Mouse (Mus musculus) kidney, postnatal 36 days (tissue): ENCODE measurements around the gene Zfhx3.

ENCODE experiments used
- DNase-seq, 2 experiments: peaks; one replicate each; pipeline ENCODE4 v3.0.0; 2021 to 2022; ENCODE audit warnings: mixed read lengths in 2 of 2

Gene Zfhx3

DNA sequence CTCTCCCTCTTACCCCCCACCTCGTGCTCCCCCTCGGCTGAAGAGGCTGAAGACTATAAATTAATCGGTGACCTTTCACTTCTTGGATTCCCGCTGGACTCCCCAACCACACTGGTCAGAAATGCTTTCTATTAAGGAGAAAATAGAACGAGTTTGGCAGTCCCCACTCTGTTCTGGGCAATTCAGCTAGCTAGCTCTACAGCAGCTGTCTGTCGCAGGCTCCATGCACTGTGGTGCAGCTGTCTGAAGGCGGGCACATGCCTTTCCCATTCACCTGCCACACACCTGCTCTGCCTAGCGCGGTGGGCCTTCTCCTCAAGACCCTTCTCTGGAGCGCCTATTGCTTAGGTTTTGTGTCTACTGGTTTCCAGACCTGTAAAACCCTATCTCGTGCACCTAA lies 1000.7 kb downstream of the Zfhx3 start:
- no peak for DNase-seq

DNA sequence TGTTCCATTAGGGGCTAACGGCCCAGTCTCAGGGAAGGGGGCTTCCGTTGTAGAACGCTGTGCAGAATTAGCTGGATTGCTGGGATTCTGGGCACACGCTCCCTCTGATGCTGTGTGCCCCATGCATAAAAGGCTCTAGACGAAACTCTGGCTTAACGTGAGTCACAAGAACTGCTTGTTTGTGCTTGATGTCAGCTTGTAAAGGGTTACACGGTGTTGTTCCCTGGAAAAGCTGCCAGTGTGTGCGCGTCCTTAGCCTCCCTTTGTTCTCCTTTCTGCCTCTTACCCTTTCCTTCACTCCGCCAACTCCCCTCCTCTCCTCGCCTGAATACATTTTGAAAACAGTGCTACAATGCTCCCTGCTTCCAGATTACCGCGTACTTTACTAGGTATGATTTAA lies 1001.9 kb downstream of the Zfhx3 start:
- no peak for DNase-seq

- no peak for DNase-seq
Measured at GRCm38 (mm10) chr8:108950311-108950710, 1007.9 kb downstream of the Zfhx3 start.

DNA sequence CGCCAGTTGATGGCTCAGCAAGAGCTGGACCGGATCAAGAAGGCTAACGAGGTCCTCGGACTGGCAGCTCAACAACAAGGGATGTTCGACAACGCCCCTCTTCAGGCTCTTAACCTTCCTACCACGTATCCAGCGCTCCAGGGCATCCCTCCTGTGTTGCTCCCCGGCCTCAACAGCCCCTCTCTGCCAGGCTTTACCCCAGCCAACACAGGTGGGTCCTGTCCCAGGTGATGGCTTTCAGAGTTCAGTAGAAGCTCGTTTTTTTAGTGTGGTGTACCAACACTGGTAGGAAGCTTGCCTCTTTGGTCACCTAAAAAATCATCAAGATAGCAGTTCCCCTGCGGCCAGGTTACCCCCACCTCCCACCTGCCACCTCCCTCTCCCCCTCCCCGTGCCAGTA lies 1009.1 kb downstream of the Zfhx3 start:
- no peak for DNase-seq

- DNase-seq: no peak
Measured at GRCm38 (mm10) chr8:108956416-108956815, 1014.0 kb downstream of the Zfhx3 start.

- no peak for DNase-seq
Measured at GRCm38 (mm10) chr8:108962516-108962915, 1020.1 kb downstream of the Zfhx3 start.

- no peak for DNase-seq
Measured at GRCm38 (mm10) chr8:108963181-108963580, 1020.7 kb downstream of the Zfhx3 start.

- peak in 1 of 2 experiments; percentile 21 for DNase-seq
Measured at GRCm38 (mm10) chr8:108966041-108966440, 1023.6 kb downstream of the Zfhx3 start.

- DNase-seq: no peak
Measured at GRCm38 (mm10) chr8:108973639-108974325, 1031.3 kb downstream of the Zfhx3 start.

GRCm38 (mm10) chr8:108977693-108978361 lies 1035.4 kb downstream of the Zfhx3 start:
- no peak for DNase-seq

DNA sequence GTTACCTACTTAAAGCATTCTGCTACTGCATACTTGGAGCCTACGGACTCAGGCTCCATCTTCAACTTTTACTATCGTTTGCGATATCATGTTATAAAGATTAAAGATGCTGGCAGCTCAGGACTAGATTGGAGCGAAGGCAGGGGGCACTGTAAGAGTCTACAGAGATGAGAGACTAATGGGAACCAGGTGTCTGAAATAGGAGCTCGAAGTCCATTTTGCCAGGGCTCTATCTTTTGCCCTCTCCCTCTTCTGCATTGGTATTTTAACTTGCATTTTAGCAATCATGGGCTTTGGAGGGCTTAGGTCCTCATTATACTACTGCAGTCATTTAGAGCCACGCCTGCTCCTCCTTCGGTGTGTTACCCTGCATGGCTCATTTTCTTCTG lies 1035.9 kb downstream of the Zfhx3 start:
- DNase-seq: no peak

GRCm38 (mm10) chr8:108984904-108985303 lies 1042.5 kb downstream of the Zfhx3 start:
- no peak for DNase-seq

GRCm38 (mm10) chr8:108989841-108990240 lies 1047.4 kb downstream of the Zfhx3 start:
- no peak for DNase-seq

- DNase-seq: no peak
Measured at GRCm38 (mm10) chr8:108990537-108990936, 1048.1 kb downstream of the Zfhx3 start.

DNA sequence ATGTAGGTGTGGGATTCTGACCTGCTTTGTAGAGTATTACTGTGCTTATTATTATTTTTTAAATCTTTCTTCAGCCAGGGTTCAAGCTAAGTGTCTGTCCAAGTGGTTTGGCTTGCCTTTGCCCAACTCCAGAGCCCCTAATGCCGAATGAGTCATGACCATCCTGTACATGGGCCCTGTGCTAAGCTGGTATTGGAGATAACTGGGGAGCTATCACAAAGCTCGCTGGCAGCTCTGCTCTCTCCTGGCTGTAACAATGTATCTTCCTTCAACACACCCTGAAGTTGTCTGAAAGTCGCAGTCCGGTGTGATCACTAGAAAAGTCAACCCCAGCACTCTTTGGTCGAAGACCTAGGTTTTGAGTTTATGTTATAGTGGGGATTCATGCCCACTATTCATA lies 1049.0 kb downstream of the Zfhx3 start:
- no peak for DNase-seq

DNA sequence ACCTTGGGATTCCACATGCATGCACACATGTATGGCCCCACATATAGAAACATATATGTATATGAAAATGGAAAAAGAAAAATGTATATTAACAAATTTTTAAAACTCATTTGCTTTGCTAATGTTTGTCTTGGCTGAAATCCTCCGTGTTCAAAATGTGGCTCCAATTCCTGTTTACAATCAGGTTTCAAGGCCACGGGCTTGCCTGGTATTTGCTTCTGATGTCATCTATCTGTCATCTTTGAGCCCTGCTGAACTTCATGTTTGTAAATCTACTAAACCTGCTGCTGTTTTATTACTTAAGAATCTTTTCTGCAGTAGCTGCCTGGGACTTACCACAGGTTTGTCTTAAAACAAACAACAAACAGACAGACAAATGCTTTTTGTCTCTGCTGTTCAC lies 1051.3 kb downstream of the Zfhx3 start:
- no peak for DNase-seq

DNA sequence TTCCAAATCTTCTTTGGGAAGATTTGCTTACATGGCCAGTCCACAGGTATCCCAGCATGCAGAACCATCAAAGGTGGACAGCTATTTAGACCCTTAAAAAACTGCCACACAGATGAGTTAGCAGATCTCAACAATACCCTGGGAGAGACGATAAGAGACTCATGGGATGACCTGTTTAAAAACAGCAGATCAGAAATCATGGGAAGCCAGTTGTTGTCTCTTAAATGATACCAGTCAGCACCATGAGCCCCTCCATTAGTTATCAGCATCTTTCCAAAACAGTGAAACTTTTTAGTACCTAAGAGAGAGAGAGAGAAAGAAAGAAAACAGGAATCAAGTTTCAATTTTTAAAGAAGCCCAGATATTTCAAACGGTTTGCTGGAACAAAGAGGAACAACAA lies 1051.7 kb downstream of the Zfhx3 start:
- DNase-seq: no peak

- no peak for DNase-seq
Measured at GRCm38 (mm10) chr8:108994880-108995279, 1052.4 kb downstream of the Zfhx3 start.

DNA sequence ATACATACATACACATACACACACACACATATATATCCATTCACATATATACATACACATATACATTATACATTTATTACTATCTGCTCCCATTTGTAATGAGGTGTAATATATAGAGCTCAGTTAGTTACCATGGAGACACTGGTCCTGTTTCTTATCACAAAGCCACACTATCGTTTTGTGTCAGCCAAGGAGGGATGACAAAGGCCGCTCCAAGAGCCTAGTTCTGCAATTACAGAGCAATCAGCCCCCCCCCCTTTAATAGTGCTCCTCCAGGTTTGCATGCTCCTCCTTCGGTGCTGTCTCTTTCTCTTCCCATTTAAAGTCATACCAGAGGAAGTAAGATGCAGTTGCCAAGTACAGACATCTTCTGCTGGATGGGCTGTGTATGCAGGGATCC lies 1054.9 kb downstream of the Zfhx3 start:
- no peak for DNase-seq

DNA sequence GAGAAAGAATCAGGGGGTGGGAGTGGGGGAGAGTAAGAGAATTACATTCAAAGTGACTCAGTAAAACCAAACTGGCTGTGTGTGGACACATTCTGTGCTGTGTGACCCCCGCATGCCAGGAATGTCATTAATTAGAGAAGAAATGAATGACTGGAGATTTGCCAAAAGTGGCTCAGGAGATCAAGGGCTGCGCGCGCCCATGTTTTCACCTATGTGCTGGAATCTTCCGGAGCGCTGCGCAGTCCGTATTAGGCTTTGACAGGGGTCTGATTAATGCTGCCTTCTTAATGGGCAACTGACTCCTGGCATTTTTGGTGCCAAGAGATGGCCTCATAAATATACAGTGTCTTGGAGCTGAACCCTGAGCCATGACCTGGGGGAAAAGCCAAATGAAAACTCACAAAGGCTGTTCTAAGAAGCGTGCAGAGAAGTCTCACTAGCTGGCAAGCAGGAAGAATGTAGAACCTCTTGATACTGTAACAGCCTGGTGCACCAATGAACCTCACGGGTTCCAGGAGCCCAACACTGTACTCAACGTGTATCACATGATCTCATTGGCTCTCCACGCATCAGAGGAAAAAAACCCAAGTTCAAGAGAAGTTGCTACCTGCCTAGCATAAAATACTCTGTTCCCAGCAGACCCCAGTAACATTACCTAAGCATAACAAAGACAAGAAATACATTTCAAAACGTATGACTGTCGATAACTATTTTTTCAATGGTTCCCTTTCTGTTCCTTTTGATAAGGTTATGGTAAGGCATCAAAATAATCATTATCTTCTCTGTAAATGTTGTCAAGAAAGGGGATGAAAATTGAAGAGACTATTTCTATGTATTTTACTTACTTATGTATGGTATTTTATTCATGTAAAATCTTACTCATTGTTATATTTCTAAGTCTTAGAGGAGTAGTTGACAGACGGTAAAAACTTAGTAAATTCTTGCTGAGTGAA lies 1057.1 kb downstream of the Zfhx3 start:
- no peak for DNase-seq

- no peak for DNase-seq
Measured at GRCm38 (mm10) chr8:109001031-109001430, 1058.6 kb downstream of the Zfhx3 start.

DNA sequence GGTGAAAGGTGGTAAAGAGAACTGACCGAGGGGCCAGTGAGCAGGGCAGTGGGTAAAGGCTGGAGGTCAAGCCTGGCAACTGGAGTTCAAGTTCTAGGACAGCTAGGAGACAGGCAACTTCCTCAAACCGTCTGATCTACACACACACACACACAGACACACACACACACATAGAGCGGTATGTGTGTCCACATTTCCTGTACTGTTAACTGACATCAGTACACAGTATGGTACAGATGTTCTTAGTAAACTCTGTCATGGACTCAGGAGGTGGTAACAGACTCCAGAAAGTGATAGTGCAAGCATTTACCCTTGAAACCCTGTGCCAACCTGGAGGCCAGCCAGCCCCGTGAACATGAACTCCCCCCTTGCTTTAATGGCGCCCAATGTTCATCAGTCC lies 1059.5 kb downstream of the Zfhx3 start:
- no peak for DNase-seq

DNA sequence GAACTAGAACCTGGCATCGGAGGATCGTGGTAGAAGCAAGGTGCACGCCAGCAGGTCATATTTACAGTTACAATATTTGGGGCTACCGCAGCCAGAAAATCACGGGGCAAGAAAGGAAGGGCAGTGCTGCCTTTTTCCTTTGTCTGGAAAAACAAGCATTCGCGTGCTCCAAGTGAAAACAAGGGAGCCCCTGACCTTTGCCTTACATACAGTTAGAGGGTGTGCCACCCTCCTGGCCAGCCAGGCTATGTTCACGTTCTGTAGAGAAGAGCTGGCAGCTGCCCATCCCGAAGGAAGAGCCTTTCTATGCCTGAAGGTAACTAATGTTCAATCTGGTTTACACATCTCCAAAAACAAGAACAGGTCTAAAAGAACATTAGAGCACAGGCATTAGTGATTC lies 1064.5 kb downstream of the Zfhx3 start:
- DNase-seq: peak in 1 of 2 experiments; percentile 7
